Mouse (Mus musculus) intestine, postnatal 0 days (tissue): ENCODE measurements around the gene Omt2b. TPM values are rescaled to one million over a fixed set of nuclear protein-coding genes. Genes with fewer than 3 reads are reported as not detected.

Experiments
- ATAC-seq: fragments of 200-750 bp; cut with Nextera tagmentation; 2 replicates; pipeline ENCODE4 v1.8.0; 2017; ENCODE audit warnings: mild to moderate bottlenecking, moderate TSS enrichment, moderate library complexity
- H3K27ac ChIP-seq: fragments of 300-500 bp; sonication (generic); 2 replicates; pipeline ENCODE4 v1.5.1; 2014; ENCODE audit warnings: mild to moderate bottlenecking, low read depth, low read length, moderate library complexity
- H3K27me3 ChIP-seq: fragments of 300-500 bp; sonication (generic); replicated peaks from 2 replicates; pipeline ENCODE4 v1.6.1; 2014; ENCODE audit warnings: low read length, mixed read lengths; ENCODE audit not compliant: control insufficient read depth, insufficient read depth
- H3K36me3 ChIP-seq: fragments of 300-500 bp; sonication (generic); 2 replicates; pipeline ENCODE4 v1.6.1; 2014; ENCODE audit warnings: mild to moderate bottlenecking, moderate library complexity; ENCODE audit not compliant: control insufficient read depth, insufficient read depth
- H3K4me1 ChIP-seq: fragments of 300-500 bp; sonication (generic); replicated peaks from 2 replicates; pipeline ENCODE4 v1.6.1; 2014; ENCODE audit warnings: antibody characterized with exemption, low read length, mixed read lengths; ENCODE audit not compliant: control insufficient read depth, insufficient read depth
- H3K4me2 ChIP-seq: fragments of 300-500 bp; sonication (generic); replicated peaks from 2 replicates; pipeline ENCODE4 v1.6.1; 2014; ENCODE audit warnings: low read depth, mild to moderate bottlenecking, moderate library complexity
- H3K4me3 ChIP-seq: fragments of 300-500 bp; sonication (generic); 2 replicates; pipeline ENCODE4 v1.5.1; 2014; ENCODE audit warnings: low read depth, low read length
- H3K9ac ChIP-seq: fragments of 300-500 bp; sonication (generic); 2 replicates; pipeline ENCODE4 v1.6.1; 2014; ENCODE audit warnings: mild to moderate bottlenecking, low read depth, low read length
- H3K9me3 ChIP-seq: fragments of 300-500 bp; sonication (generic); 2 replicates; pipeline ENCODE4 v1.6.1; 2016; ENCODE audit warnings: mixed run types; ENCODE audit not compliant: control insufficient read depth
- CTCF ChIP-seq: sonication (generic); IDR thresholded peaks from 2 replicates; pipeline ENCODE4 v1.5.1; 2016; ENCODE audit warnings: low read depth, mild to moderate bottlenecking, control low read depth, antibody characterized with exemption, moderate library complexity
- WGBS: fragments of 180-500 bp; shearing (Covaris S2); extraction: QIAGEN DNeasy Blood & Tissue Kit; methylation state at CpG from one replicate; pipeline ENCODE4 v1.1.7; 2014; 5-methylcytosine and 5-hydroxymethylcytosine counted together
- polyA plus RNA-seq: library from polyadenylated mRNA; unstranded; fragments of >200 nt; fragmentation: Nextera tagmentation; extraction: Ambion mirVana; gene quantifications from 2 replicates; pipeline ENCODE4 v1.2.1, GENCODE M21; 2015

Omt2b gene
- polyA plus RNA-seq, 1 experiment from 2014 or later, result not detected

DNA sequence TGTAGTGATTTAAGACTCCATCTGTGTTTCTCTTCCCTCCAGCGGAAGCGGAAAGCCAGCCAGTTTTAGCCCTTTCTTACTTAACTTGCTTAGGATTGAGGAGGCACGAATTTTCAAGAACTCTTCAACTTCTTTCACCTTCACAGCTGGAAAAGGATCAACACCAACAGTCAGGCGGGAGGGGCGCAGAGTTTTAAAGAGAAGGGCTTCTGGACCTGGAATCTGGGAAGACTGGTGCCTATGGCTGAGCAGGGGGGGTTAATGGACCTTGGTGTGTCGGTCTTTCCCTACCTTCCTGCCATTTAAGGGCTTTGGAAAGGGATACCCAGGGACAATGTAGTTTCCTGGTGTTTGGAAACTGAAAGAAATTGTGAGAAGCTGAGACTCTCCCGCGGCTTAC lies 50.2 kb downstream of the Omt2b start:
- Histone ChIP-seq H3K36me3 (no peaks in the 10 kb centered on the region), H3K9ac (no peak overlapping the region), H3K27me3 (no peaks in the 10 kb centered on the region), H3K27ac (no peak overlapping the region), H3K4me2 (peak overlapping the region; percentile 54), H3K9me3 (no peaks in the 10 kb centered on the region), H3K4me3 (no peak overlapping the region), H3K4me1 (no peaks in the 10 kb centered on the region)
- WGBS, result 54% methylated on average over 8 of the region's 8 CpGs
- ATAC-seq, result no peak
- no peak for TF ChIP-seq CTCF

DNA sequence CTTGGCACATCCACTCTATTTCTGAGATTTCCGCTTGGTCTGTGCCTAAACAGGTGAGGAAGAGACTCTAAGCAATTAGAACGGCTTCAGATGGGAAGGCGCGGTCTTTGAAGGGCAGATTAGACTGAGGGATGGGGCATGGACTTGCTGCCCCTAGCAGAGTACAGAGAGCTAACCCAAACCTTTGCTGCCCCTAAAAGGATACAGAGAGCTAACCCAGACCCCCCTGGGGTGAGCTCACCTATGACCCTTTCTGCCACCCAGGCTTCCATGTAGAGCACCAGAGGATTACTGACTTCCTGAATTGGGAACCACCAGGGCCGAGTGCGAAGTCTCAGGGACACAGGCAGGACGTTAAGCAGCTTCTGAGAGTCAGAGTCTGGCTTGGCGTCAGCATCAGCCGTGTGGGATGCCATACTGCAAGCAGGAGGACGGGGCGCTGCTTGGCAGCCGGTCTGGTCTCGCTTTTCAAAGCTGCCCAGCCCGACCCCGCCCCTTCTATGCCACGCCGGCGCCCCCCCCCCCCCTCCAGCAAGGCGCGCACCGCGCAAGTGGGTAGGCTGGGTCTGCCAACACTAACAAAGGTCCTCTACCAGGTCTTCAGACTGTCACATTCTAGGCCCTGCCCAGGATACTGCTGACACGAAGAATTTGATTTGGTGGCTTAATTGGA lies 50.9 kb downstream of the Omt2b start, which contains the start of gene Ooep:
Gene Ooep (minus strand): TSS at position 613 of the 673 bp plus-strand sequence.
- 10% methylated on average over 17 of the region's 23 CpGs for WGBS
- no peak for TF ChIP-seq CTCF
- Histone ChIP-seq H3K4me2 (peak within 1 kb of the TSS; percentile 54), H3K27ac (no peak within 1 kb of the TSS), H3K9me3 (no peaks in the 10 kb centered on the region), H3K4me1 (no peaks in the 10 kb centered on the region), H3K27me3 (no peaks in the 10 kb centered on the region), H3K36me3 (no peaks in the 10 kb centered on the region), H3K9ac (no peak within 1 kb of the TSS), H3K4me3 (peak within 1 kb of the TSS; percentile 9; the same call in 1 of the 2 replicates)
- ATAC-seq, result peak; percentile 49; the same call in 1 of the 2 replicates

Other genes with a start within 250 kb of the Omt2b start
- 37.7 and 40.2 TPM in 2 replicates for gene Fbxo9, start 218.5 kb upstream of the Omt2b start, polyA plus RNA-seq
- 27.3 and 28.2 TPM in 2 replicates for gene Ick, start 218.4 kb upstream of the Omt2b start, polyA plus RNA-seq
- gene Gsta4, start 144.8 kb upstream of the Omt2b start, polyA plus RNA-seq, result 23.3 and 36.2 TPM in 2 replicates
- 94.0 and 129 TPM in 2 replicates for gene Gsta1, start 96.9 kb upstream of the Omt2b start, polyA plus RNA-seq
- 66.1 and 82.0 TPM in 2 replicates for gene Gm3776, start 70.5 kb upstream of the Omt2b start, polyA plus RNA-seq
- gene Gm10639, start 37.7 kb upstream of the Omt2b start, polyA plus RNA-seq, result 0.69 and 0.70 TPM in 2 replicates
- gene Omt2a, start 12.8 kb upstream of the Omt2b start, polyA plus RNA-seq, result not detected in 2 replicates
- 94.5 and 130 TPM in 2 replicates for gene Gsta2, start 28.2 kb downstream of the Omt2b start, polyA plus RNA-seq
- gene Dppa5a, start 40.6 kb downstream of the Omt2b start, polyA plus RNA-seq, result not detected in 2 replicates
- gene Ooep, start 51.1 kb downstream of the Omt2b start, polyA plus RNA-seq, result 0.47 and 0.51 TPM in 2 replicates
- gene Ddx43, start 68.2 kb downstream of the Omt2b start, polyA plus RNA-seq, result 0.05 and 0.10 TPM in 2 replicates
- gene Cgas, start 115.6 kb downstream of the Omt2b start, polyA plus RNA-seq, result 0.96 and 1.1 TPM in 2 replicates
- 8.2 and 8.4 TPM in 2 replicates for gene Mto1, start 120.6 kb downstream of the Omt2b start, polyA plus RNA-seq
- 0.17 and 0.39 TPM in 2 replicates for gene Gm17324, start 121.2 kb downstream of the Omt2b start, polyA plus RNA-seq
- gene Eef1a1, start 161.6 kb downstream of the Omt2b start, polyA plus RNA-seq, result 1,954 and 2,041 TPM in 2 replicates